Mouse (Mus musculus): ENCODE measurements around the gene Sppl2a.

The Sppl2a gene

DNA sequence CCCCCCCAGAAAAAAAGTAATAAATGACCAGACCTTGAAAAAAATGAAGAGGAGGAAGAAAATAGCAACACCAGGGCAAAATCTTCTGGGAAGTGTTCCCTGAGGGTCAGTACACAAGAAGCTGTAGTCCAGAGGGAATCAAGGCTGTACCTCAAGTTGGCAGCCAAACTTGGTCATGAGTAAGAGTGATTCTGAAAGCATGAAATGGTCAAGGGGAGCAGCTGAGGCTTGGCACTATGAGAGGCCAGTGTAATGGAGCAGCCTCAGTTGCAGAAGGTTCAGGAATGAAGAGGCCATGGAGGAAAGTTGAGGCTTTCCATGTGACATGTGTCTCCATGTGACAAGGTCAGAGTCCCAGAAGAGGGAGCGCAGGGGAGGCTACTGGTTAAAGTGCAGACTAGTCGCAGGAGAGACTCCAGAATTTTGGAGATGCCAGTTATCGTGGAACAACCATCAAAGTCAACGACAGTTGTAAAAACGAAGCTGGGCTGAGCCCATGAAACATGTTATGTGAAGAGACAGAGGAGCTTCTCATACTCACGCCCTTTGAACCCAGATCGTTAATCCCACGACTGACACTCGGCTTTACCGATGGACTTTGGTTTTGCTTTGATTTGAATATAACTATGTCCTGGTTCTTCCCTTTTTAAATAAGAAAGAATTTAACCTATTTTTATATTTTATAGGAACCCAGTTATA lies 67.4 kb downstream of the Sppl2a start:
- ChIA-PET POLR2A (interaction anchor here in 2 of 4 experiments (0.6 to 7.5 kb wide), 8 partner anchors 9 to 288 kb away, joined by 3 to 60 read pairs (median 3); partner anchors contain the start of gene Trpm7 (in 2 of the 2)), CTCF (interaction anchor here in 2 of 4 experiments (0.6 to 0.7 kb wide), 2 partner anchors 8 to 670 kb away, joined by 3 to 8 read pairs; no protein-coding TSS in a partner anchor)

DNA sequence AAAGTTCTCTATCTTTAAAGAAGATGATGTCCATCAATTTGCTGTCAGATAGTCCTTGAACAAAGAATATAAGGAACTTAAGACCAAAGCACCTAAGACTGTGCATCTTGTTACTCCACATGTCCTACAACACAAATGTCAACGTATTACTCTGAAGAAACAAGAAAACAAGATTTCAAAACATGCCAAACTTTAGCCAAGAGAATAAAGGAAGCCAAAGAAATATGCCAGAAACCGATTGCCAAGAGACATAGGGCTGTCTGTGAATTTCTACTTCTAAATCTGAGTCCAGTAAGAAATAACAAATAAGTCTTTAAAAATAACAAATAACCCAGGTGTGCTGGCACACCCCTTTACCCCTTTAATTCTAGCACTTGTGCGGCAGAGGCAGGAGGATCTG lies 68.0 kb downstream of the Sppl2a start:
- CTCF ChIA-PET = interaction anchor here in 1 of 4 experiments (0.6 kb wide), 1 partner anchor 669 kb away, joined by 8 read pairs; no protein-coding TSS in a partner anchor
- POLR2A ChIA-PET = interaction anchor here in 2 of 4 experiments (0.7 to 7.5 kb wide), 7 partner anchors 8 to 288 kb away, joined by 3 to 60 read pairs (median 3); partner anchors contain the start of gene Trpm7 (in 2 of the 2)

- ChIA-PET POLR2A (interaction anchor here in 2 of 4 experiments (0.6 to 1.5 kb wide), 8 partner anchors 31 to 348 kb away, joined by 3 read pairs; partner anchors contain the start of gene Trpm7 (in 1 of the 2)), CTCF (interaction anchor here in 3 of 4 experiments (0.5 to 1.2 kb wide), 4 partner anchors 10 to 226 kb away, joined by 3 to 7 read pairs (median 4); partner anchors contain the start of gene Blvra (in 1 of the 3))
These were observed 88.3 kb downstream of the Sppl2a start for GRCm38 (mm10) chr2:126844751-126845150.

Data from embryonic stem cell, embryonic (primary cell).